Mouse (Mus musculus): ENCODE data around the gene Phlda1. TPM values are rescaled to one million over a fixed set of nuclear protein-coding genes. Genes with fewer than 3 reads are reported as not detected.

Phlda1 gene
- polyA plus RNA-seq, 1 experiment from 2014 or later: 25.3 TPM

DNA sequence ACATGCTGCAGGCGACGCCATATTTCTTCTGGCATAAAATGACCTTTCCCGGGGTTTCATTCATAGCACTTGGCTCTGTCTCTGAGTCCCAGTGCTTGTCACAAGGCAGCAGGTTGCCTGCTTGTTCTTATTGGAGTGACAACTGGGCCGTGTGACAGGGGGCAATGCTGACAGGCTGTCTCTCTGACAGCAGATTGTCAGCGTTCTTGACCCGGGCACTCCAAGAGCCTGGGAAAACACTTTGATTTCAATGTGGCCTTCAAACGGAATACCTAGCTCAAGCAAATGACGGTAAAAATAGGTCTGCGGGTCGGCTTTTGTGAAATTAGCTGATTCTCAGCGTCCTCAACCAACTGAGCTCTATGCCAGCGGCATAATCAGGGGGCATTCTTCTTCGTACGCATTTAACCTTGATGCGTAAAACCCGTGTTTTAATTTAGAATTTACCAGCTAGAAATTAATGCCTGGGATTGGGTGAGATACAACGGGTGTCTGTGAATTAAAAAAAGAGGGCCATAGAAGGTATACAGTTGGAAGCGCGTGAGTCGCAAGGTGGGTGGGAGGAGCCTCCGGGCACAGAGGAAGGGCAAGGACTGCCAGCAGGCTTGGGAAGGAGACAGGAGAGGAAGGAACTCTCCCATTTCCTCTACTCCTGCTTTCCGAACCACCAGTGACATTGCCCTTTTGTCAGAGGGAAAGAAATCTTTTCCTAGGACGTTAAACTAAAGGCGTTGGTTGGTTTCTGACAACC, 13.7 kb downstream of the Phlda1 start:
- no peaks in the 10 kb centered on the region; the same call in 1 of the 2 replicates for H3K27me3 ChIP-seq (replicated peaks; ENCODE audit: control insufficient read depth, insufficient read depth, low read length)
- H3K4me3 ChIP-seq (replicated peaks; ENCODE audit: low read length): peak overlapping the region; percentile 26
- no peaks in the 10 kb centered on the region for H3K36me3 ChIP-seq (ENCODE audit: control insufficient read depth, insufficient read depth)
- H3K4me1 ChIP-seq (replicated peaks; ENCODE audit: control insufficient read depth, insufficient read depth, low read length): peaks cover 23% of the 10 kb centered on the region
- no peaks in the 10 kb centered on the region for H3K9me3 ChIP-seq (ENCODE audit: control insufficient read depth, low read length)
- H3K4me2 ChIP-seq (ENCODE audit: low read length): peak overlapping the region; percentile 39
- H3K9ac ChIP-seq (replicated peaks; ENCODE audit: low read depth, low read length): no peak overlapping the region
- WGBS: 27% methylated on average over 24 of the region's 24 CpGs
- H3K27ac ChIP-seq (ENCODE audit: low read length): 0 out of 2 replicates have a peak overlapping the region, but pooled peaks have one; percentile 17
- ATAC-seq: peak; percentile 73

DNA sequence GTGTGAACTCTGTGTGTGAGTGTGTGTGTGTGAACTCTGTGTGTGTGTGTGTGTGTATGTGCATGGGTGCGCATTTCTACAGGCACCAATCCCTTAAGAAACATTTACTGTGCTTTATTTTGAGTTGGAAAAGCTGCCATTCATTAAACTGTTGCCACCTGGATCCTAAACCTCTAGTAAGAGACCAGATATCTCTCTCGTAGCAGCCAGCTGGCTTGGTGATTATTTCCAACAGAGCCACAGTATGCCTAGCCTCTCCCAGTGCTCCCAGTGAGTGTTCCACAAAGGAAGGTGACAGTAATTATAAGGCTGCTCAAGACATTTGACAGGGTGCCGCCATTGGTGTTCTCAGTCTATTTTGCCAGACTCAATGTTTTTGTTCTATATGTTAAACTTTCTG, 14.5 kb downstream of the Phlda1 start:
- no peak overlapping the region for H3K9ac ChIP-seq (replicated peaks; ENCODE audit: low read depth, low read length)
- WGBS: 37% methylated on average over 3 of the region's 3 CpGs
- 0 out of 2 replicates have a peak overlapping the region, but pooled peaks have one; percentile 34 for H3K27ac ChIP-seq (ENCODE audit: low read length)
- no peak overlapping the region for H3K4me2 ChIP-seq (ENCODE audit: low read length)
- no peaks in the 10 kb centered on the region for H3K36me3 ChIP-seq (ENCODE audit: control insufficient read depth, insufficient read depth)
- no peaks in the 10 kb centered on the region; the same call in 1 of the 2 replicates for H3K27me3 ChIP-seq (replicated peaks; ENCODE audit: control insufficient read depth, insufficient read depth, low read length)
- H3K4me3 ChIP-seq (replicated peaks; ENCODE audit: low read length): no peak overlapping the region
- H3K9me3 ChIP-seq (ENCODE audit: control insufficient read depth, low read length): no peaks in the 10 kb centered on the region
- peaks cover 23% of the 10 kb centered on the region for H3K4me1 ChIP-seq (replicated peaks; ENCODE audit: control insufficient read depth, insufficient read depth, low read length)
- ATAC-seq: peak; percentile 61

GRCm38 (mm10) chr10:111521636-111522035, 15.6 kb downstream of the Phlda1 start:
- Histone ChIP-seq H3K36me3 (ENCODE audit: control insufficient read depth, insufficient read depth) (no peaks in the 10 kb centered on the region), H3K9ac (replicated peaks; ENCODE audit: low read depth, low read length) (no peak overlapping the region), H3K4me3 (replicated peaks; ENCODE audit: low read length) (no peak overlapping the region), H3K9me3 (ENCODE audit: control insufficient read depth, low read length) (no peaks in the 10 kb centered on the region), H3K27me3 (replicated peaks; ENCODE audit: control insufficient read depth, insufficient read depth, low read length) (no peaks in the 10 kb centered on the region; the same call in 1 of the 2 replicates), H3K4me2 (ENCODE audit: low read length) (no peak overlapping the region), H3K4me1 (replicated peaks; ENCODE audit: control insufficient read depth, insufficient read depth, low read length) (peaks cover 23% of the 10 kb centered on the region), H3K27ac (ENCODE audit: low read length) (no peak overlapping the region)
- no peak for ATAC-seq
- WGBS: 73% methylated on average over 4 of the region's 4 CpGs

GRCm38 (mm10) chr10:111522230-111522629, 16.1 kb downstream of the Phlda1 start:
- no peak overlapping the region for H3K4me2 ChIP-seq (ENCODE audit: low read length)
- no peak overlapping the region for H3K27ac ChIP-seq (ENCODE audit: low read length)
- H3K4me1 ChIP-seq (replicated peaks; ENCODE audit: control insufficient read depth, insufficient read depth, low read length): peaks cover 23% of the 10 kb centered on the region
- ATAC-seq: no peak
- H3K27me3 ChIP-seq (replicated peaks; ENCODE audit: control insufficient read depth, insufficient read depth, low read length): no peaks in the 10 kb centered on the region; the same call in 1 of the 2 replicates
- H3K9ac ChIP-seq (replicated peaks; ENCODE audit: low read depth, low read length): no peak overlapping the region
- WGBS: 80% methylated on average over 4 of the region's 4 CpGs
- H3K9me3 ChIP-seq (ENCODE audit: control insufficient read depth, low read length): no peaks in the 10 kb centered on the region
- H3K36me3 ChIP-seq (ENCODE audit: control insufficient read depth, insufficient read depth): no peaks in the 10 kb centered on the region
- H3K4me3 ChIP-seq (replicated peaks; ENCODE audit: low read length): no peak overlapping the region

DNA sequence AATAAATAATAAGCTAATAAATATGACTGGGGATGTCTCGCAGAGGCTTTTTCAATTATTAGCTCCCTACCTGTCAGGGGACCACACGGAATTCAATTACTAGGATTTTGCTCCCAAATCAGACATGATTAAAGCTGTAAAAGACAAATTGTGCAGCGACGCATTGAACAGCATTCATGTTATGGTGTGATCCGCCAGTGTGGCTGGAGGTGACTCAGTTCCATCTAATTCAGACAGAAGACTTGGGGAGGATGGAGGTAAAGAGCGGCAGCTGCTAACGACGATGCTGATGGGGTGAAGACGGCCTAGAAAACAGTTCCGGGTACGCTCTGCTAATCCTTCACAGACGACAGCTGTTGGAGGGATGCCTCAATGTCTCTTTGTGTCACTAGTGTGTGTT, 17.8 kb downstream of the Phlda1 start:
- Histone ChIP-seq H3K4me1 (replicated peaks; ENCODE audit: control insufficient read depth, insufficient read depth, low read length) (peaks cover 23% of the 10 kb centered on the region), H3K4me3 (replicated peaks; ENCODE audit: low read length) (no peak overlapping the region), H3K27me3 (replicated peaks; ENCODE audit: control insufficient read depth, insufficient read depth, low read length) (no peaks in the 10 kb centered on the region; the same call in 1 of the 2 replicates), H3K9ac (replicated peaks; ENCODE audit: low read depth, low read length) (no peak overlapping the region), H3K27ac (ENCODE audit: low read length) (no peak overlapping the region), H3K4me2 (ENCODE audit: low read length) (no peak overlapping the region), H3K9me3 (ENCODE audit: control insufficient read depth, low read length) (no peaks in the 10 kb centered on the region), H3K36me3 (ENCODE audit: control insufficient read depth, insufficient read depth) (no peaks in the 10 kb centered on the region)
- ATAC-seq: no peak
- WGBS: 34% methylated on average over 12 of the region's 12 CpGs

DNA sequence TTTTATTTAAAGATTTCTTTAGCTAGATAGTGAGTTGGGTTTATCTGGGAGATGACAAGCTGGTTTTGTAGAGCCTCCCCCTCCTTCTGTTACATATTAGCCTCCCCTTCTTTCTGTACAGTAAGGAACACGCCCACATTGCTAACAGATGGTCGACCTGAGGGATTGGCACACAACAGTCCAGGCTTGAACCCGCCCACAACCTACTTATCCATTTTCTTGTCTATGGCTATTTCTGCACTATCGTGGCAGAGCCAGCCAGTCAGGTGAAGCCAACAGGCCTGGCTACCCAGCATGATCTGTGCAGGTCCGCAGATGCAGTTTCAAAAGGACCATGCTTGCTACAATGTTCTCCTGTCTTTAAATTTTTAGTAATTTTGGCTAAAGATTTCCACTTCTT, 21.0 kb downstream of the Phlda1 start:
- no peak overlapping the region for H3K9ac ChIP-seq (replicated peaks; ENCODE audit: low read depth, low read length)
- no peak overlapping the region for H3K27ac ChIP-seq (ENCODE audit: low read length)
- H3K4me3 ChIP-seq (replicated peaks; ENCODE audit: low read length): no peak overlapping the region
- H3K36me3 ChIP-seq (ENCODE audit: control insufficient read depth, insufficient read depth): no peaks in the 10 kb centered on the region
- 0 out of 2 replicates have a peak, but pooled peaks cover 3% of the 10 kb centered on the region for H3K4me1 ChIP-seq (replicated peaks; ENCODE audit: control insufficient read depth, insufficient read depth, low read length)
- 67% methylated on average over 5 of the region's 5 CpGs for WGBS
- H3K9me3 ChIP-seq (ENCODE audit: control insufficient read depth, low read length): no peaks in the 10 kb centered on the region
- no peaks in the 10 kb centered on the region; the same call in 1 of the 2 replicates for H3K27me3 ChIP-seq (replicated peaks; ENCODE audit: control insufficient read depth, insufficient read depth, low read length)
- ATAC-seq: peak; percentile 59; the same call in 1 of the 2 replicates
- H3K4me2 ChIP-seq (ENCODE audit: low read length): no peak overlapping the region

GRCm38 (mm10) chr10:111527613-111528012, 21.5 kb downstream of the Phlda1 start:
- no peak for ATAC-seq
- no peaks in the 10 kb centered on the region for H3K36me3 ChIP-seq (ENCODE audit: control insufficient read depth, insufficient read depth)
- H3K9ac ChIP-seq (replicated peaks; ENCODE audit: low read depth, low read length): no peak overlapping the region
- no peak overlapping the region for H3K4me3 ChIP-seq (replicated peaks; ENCODE audit: low read length)
- H3K4me1 ChIP-seq (replicated peaks; ENCODE audit: control insufficient read depth, insufficient read depth, low read length): 0 out of 2 replicates have a peak, but pooled peaks cover 3% of the 10 kb centered on the region
- no peaks in the 10 kb centered on the region for H3K9me3 ChIP-seq (ENCODE audit: control insufficient read depth, low read length)
- 93% methylated on average over 7 of the region's 7 CpGs for WGBS
- no peak overlapping the region for H3K27ac ChIP-seq (ENCODE audit: low read length)
- H3K27me3 ChIP-seq (replicated peaks; ENCODE audit: control insufficient read depth, insufficient read depth, low read length): no peaks in the 10 kb centered on the region; the same call in 1 of the 2 replicates
- H3K4me2 ChIP-seq (ENCODE audit: low read length): no peak overlapping the region

DNA sequence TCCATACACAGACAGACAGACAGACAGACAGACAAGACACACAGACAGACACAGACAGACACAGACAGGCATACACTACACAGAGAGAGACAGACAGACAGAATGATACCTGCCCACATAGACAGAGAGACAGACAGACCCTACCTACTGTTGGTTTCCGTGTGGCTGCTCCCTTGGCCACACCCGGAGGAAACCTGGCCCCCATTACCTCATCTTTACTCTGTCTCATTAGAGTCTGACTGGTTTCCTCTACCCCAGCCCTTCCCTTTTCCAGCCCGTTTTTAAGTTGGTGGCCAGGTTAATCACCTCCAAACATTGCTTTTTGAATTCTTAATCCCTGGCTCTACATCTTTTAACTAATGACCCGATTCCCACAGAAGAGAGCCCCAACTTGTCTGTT, 22.2 kb downstream of the Phlda1 start:
- WGBS: 64% methylated on average over 4 of the region's 4 CpGs
- Histone ChIP-seq H3K36me3 (ENCODE audit: control insufficient read depth, insufficient read depth) (no peaks in the 10 kb centered on the region), H3K4me3 (replicated peaks; ENCODE audit: low read length) (no peak overlapping the region), H3K27ac (ENCODE audit: low read length) (no peak overlapping the region), H3K9me3 (ENCODE audit: control insufficient read depth, low read length) (no peaks in the 10 kb centered on the region), H3K27me3 (replicated peaks; ENCODE audit: control insufficient read depth, insufficient read depth, low read length) (no peaks in the 10 kb centered on the region; the same call in 1 of the 2 replicates), H3K9ac (replicated peaks; ENCODE audit: low read depth, low read length) (no peak overlapping the region), H3K4me2 (ENCODE audit: low read length) (no peak overlapping the region), H3K4me1 (replicated peaks; ENCODE audit: control insufficient read depth, insufficient read depth, low read length) (0 out of 2 replicates have a peak, but pooled peaks cover 3% of the 10 kb centered on the region)
- ATAC-seq: no peak

- H3K4me1 ChIP-seq (replicated peaks; ENCODE audit: control insufficient read depth, insufficient read depth, low read length): no peaks in the 10 kb centered on the region
- no peaks in the 10 kb centered on the region for H3K36me3 ChIP-seq (ENCODE audit: control insufficient read depth, insufficient read depth)
- no peak overlapping the region for H3K4me3 ChIP-seq (replicated peaks; ENCODE audit: low read length)
- H3K9me3 ChIP-seq (ENCODE audit: control insufficient read depth, low read length): no peaks in the 10 kb centered on the region
- no peak overlapping the region for H3K4me2 ChIP-seq (ENCODE audit: low read length)
- 95% methylated on average over 7 of the region's 7 CpGs for WGBS
- no peak overlapping the region for H3K9ac ChIP-seq (replicated peaks; ENCODE audit: low read depth, low read length)
- no peak overlapping the region for H3K27ac ChIP-seq (ENCODE audit: low read length)
- ATAC-seq: no peak
- H3K27me3 ChIP-seq (replicated peaks; ENCODE audit: control insufficient read depth, insufficient read depth, low read length): no peaks in the 10 kb centered on the region
These were observed 24.3 kb downstream of the Phlda1 start for GRCm38 (mm10) chr10:111530398-111530797.
